Mouse (Mus musculus): ENCODE data around the gene Cip2a.

DNA sequence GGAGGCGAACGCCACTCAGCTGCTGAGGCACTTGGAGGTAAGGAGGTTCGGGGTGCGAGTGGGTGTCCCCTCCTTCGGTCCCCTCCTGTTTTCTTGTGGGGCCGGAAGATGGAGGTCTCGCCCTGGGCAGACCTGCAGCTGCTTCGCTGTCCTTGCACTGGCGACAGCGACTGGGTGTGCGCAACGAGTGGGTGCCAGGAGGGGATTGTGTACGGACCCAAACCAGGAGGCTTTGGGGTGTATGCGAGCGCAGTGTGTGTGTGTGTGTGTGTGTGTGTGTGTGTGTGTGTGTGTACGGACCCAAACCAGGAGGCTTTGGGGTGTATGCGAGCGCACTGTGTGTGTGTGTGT is 333 bp downstream of the Cip2a start:
- TF ChIP-seq CTCF (IDR thresholded peaks at IDR 0.05; ENCODE audit: low read depth) = no peak
- no peak for TF ChIP-seq EP300 (IDR thresholded peaks at IDR 0.05; ENCODE audit: low read depth)

All from liver, postnatal 0 days (tissue).